Mouse (Mus musculus) lung, postnatal 10 days (tissue): ENCODE results near the gene Rab44.
"Not testable (repeated sequence)": the region's sequence is repeated elsewhere in the genome, so short reads cannot be mapped to it uniquely, and the experiment has no call there.

Source experiments
- DNase-seq: peaks from one replicate; pipeline ENCODE4 v3.0.0; 2021

Rab44 gene

GRCm38 (mm10) chr17:29091348-29091944 lies 22.5 kb upstream of the Rab44 start:
- peak; percentile 10 for DNase-seq

GRCm38 (mm10) chr17:29092497-29092896 lies 21.4 kb upstream of the Rab44 start:
- peak; percentile 1 for DNase-seq

- DNase-seq, result peak; percentile 93
These were observed 20.6 kb upstream of the Rab44 start for GRCm38 (mm10) chr17:29093110-29093952.

- DNase-seq, result no peak
These were observed 20.0 kb upstream of the Rab44 start for GRCm38 (mm10) chr17:29093961-29094309.

GRCm38 (mm10) chr17:29094310-29095181 lies 19.4 kb upstream of the Rab44 start:
- DNase-seq, result peak; percentile 87

- peak; percentile 98 for DNase-seq
These were observed 18.7 kb upstream of the Rab44 start for GRCm38 (mm10) chr17:29095201-29095733.

GRCm38 (mm10) chr17:29096245-29096644 lies 17.7 kb upstream of the Rab44 start:
- DNase-seq, result no peak

GRCm38 (mm10) chr17:29096851-29097561 lies 16.9 kb upstream of the Rab44 start:
- DNase-seq, result no peak

- no peak for DNase-seq
These were observed 15.7 kb upstream of the Rab44 start for GRCm38 (mm10) chr17:29098291-29098690.

GRCm38 (mm10) chr17:29099076-29099475 lies 14.9 kb upstream of the Rab44 start:
- no peak for DNase-seq

GRCm38 (mm10) chr17:29100627-29101026 lies 13.3 kb upstream of the Rab44 start:
- DNase-seq, result no peak

GRCm38 (mm10) chr17:29110356-29110755 lies 3.6 kb upstream of the Rab44 start:
- not testable (repeated sequence) for DNase-seq

- no peak for DNase-seq
These were observed 2.6 kb upstream of the Rab44 start for GRCm38 (mm10) chr17:29111332-29111731.

- DNase-seq, result no peak
These were observed 2.1 kb downstream of the Rab44 start for GRCm38 (mm10) chr17:29116023-29116422.

GRCm38 (mm10) chr17:29117006-29117648 lies 3.2 kb downstream of the Rab44 start:
- DNase-seq, result no peak

- no peak for DNase-seq
These were observed 4.1 kb downstream of the Rab44 start for GRCm38 (mm10) chr17:29118057-29118456.

GRCm38 (mm10) chr17:29120666-29121065 lies 6.7 kb downstream of the Rab44 start:
- DNase-seq, result peak; percentile 76

GRCm38 (mm10) chr17:29122817-29123216 lies 8.9 kb downstream of the Rab44 start:
- peak; percentile 75 for DNase-seq

- peak; percentile 52 for DNase-seq
These were observed 9.7 kb downstream of the Rab44 start for GRCm38 (mm10) chr17:29123578-29124174.

- no peak for DNase-seq
These were observed 12.6 kb downstream of the Rab44 start for GRCm38 (mm10) chr17:29126561-29126960.

GRCm38 (mm10) chr17:29129341-29129740 lies 15.4 kb downstream of the Rab44 start:
- no peak for DNase-seq

GRCm38 (mm10) chr17:29135066-29135465 lies 21.1 kb downstream of the Rab44 start:
- DNase-seq, result no peak
